Mouse (Mus musculus) embryonic facial prominence, embryonic 12.5 days (tissue): ENCODE measurements around the gene Tnrc18. TPM values are rescaled to one million over a fixed set of nuclear protein-coding genes. Genes with fewer than 3 reads are reported as not detected.
A peak's percentile ranks its signal among the peaks of the same experiment; 100 is the strongest.

Experiments used
- ATAC-seq: fragments of 200-750 bp; cut with Nextera tagmentation; 2 replicates; pipeline ENCODE4 v1.8.0; 2017; ENCODE audit not compliant: insufficient number of reproducible peaks, insufficient read depth, low FRiP score, low TSS enrichment
- H3K27ac ChIP-seq: fragments of 300-500 bp; sonication (generic); 2 replicates; pipeline ENCODE4 v1.5.1; 2016; ENCODE audit warnings: mild to moderate bottlenecking
- H3K27me3 ChIP-seq: fragments of 300-500 bp; sonication (generic); 2 replicates; pipeline ENCODE4 v1.6.1; 2016; ENCODE audit warnings: mild to moderate bottlenecking, moderate library complexity
- H3K36me3 ChIP-seq: fragments of 300-500 bp; sonication (generic); 2 replicates; pipeline ENCODE4 v1.6.1; 2016; ENCODE audit warnings: mild to moderate bottlenecking
- H3K4me1 ChIP-seq: fragments of 300-500 bp; sonication (generic); 2 replicates; pipeline ENCODE4 v1.6.1; 2016
- H3K4me2 ChIP-seq: fragments of 300-500 bp; sonication (generic); replicated peaks from 2 replicates; pipeline ENCODE4 v1.6.1; 2016; ENCODE audit warnings: mild to moderate bottlenecking, moderate library complexity
- H3K4me3 ChIP-seq: fragments of 300-500 bp; sonication (generic); 2 replicates; pipeline ENCODE4 v1.5.1; 2016; ENCODE audit warnings: mild to moderate bottlenecking
- H3K9ac ChIP-seq: fragments of 300-500 bp; sonication (generic); 2 replicates; pipeline ENCODE4 v1.6.1; 2016; ENCODE audit warnings: mild to moderate bottlenecking, moderate library complexity
- H3K9me3 ChIP-seq: fragments of 300-500 bp; sonication (generic); 2 replicates; pipeline ENCODE4 v1.6.1; 2016; ENCODE audit warnings: mild to moderate bottlenecking, moderate library complexity
- WGBS: fragments of 180-500 bp; shearing (Covaris S2); methylation state at CpG from one replicate; pipeline ENCODE4 v1.1.7; 2016; 5-methylcytosine and 5-hydroxymethylcytosine counted together
- polyA plus RNA-seq: library from polyadenylated mRNA; unstranded; fragments of >200 nt; fragmentation: Nextera tagmentation; extraction: Ambion mirVana; gene quantifications from 2 replicates; pipeline ENCODE4 v1.2.1, GENCODE M21; 2016

The Tnrc18 gene
- polyA plus RNA-seq, 1 experiment from 2014 or later: 61.0 TPM

- ATAC-seq: no peak
- Histone ChIP-seq H3K36me3 (peaks cover 92% of the 10 kb centered on the region), H3K9me3 (no peaks in the 10 kb centered on the region), H3K4me1 (peaks cover 10% of the 10 kb centered on the region; the same call in 1 of the 2 replicates), H3K4me3 (no peak overlapping the region), H3K4me2 (no peak overlapping the region), H3K27ac (peak overlapping the region; percentile 74), H3K27me3 (no peaks in the 10 kb centered on the region), H3K9ac (peak overlapping the region; percentile 8; the same call in 1 of the 2 replicates)
- WGBS: 50% methylated on average over 10 of the region's 10 CpGs
Observed at GRCm38 (mm10) chr5:142768352-142769267, 48.9 kb downstream of the Tnrc18 start.

- H3K9me3 ChIP-seq: no peaks in the 10 kb centered on the region
- peaks cover 10% of the 10 kb centered on the region; the same call in 1 of the 2 replicates for H3K4me1 ChIP-seq
- H3K4me2 ChIP-seq: no peak overlapping the region
- H3K9ac ChIP-seq: no peak overlapping the region
- no peak overlapping the region for H3K27ac ChIP-seq
- 25% methylated on average over 7 of the region's 7 CpGs for WGBS
- ATAC-seq: no peak
- peaks cover 91% of the 10 kb centered on the region for H3K36me3 ChIP-seq
- H3K4me3 ChIP-seq: no peak overlapping the region
- no peaks in the 10 kb centered on the region for H3K27me3 ChIP-seq
Observed at GRCm38 (mm10) chr5:142767937-142768336, 49.5 kb downstream of the Tnrc18 start.

- H3K4me1 ChIP-seq: peaks cover 10% of the 10 kb centered on the region; the same call in 1 of the 2 replicates
- H3K27me3 ChIP-seq: no peaks in the 10 kb centered on the region
- no peaks in the 10 kb centered on the region for H3K9me3 ChIP-seq
- no peak overlapping the region for H3K9ac ChIP-seq
- H3K4me3 ChIP-seq: no peak overlapping the region
- 81% methylated on average over 3 of the region's 3 CpGs for WGBS
- H3K4me2 ChIP-seq: no peak overlapping the region
- H3K36me3 ChIP-seq: peaks cover 91% of the 10 kb centered on the region
- ATAC-seq: no peak
- no peak overlapping the region for H3K27ac ChIP-seq
Observed at GRCm38 (mm10) chr5:142766708-142767107, 50.8 kb downstream of the Tnrc18 start.

GRCm38 (mm10) chr5:142764889-142765288, 52.6 kb downstream of the Tnrc18 start:
- peaks cover 91% of the 10 kb centered on the region for H3K36me3 ChIP-seq
- no peak overlapping the region for H3K4me3 ChIP-seq
- no peak overlapping the region for H3K27ac ChIP-seq
- H3K9ac ChIP-seq: no peak overlapping the region
- peaks cover 10% of the 10 kb centered on the region; the same call in 1 of the 2 replicates for H3K4me1 ChIP-seq
- no peak for ATAC-seq
- H3K4me2 ChIP-seq: no peak overlapping the region
- WGBS: 82% methylated on average over 15 of the region's 15 CpGs
- H3K9me3 ChIP-seq: no peaks in the 10 kb centered on the region
- no peaks in the 10 kb centered on the region for H3K27me3 ChIP-seq

GRCm38 (mm10) chr5:142764306-142764705, 53.2 kb downstream of the Tnrc18 start:
- H3K36me3 ChIP-seq: peaks cover 91% of the 10 kb centered on the region
- WGBS: 48% methylated on average over 11 of the region's 11 CpGs
- H3K4me2 ChIP-seq: no peak overlapping the region
- H3K27me3 ChIP-seq: no peaks in the 10 kb centered on the region
- no peak overlapping the region for H3K9ac ChIP-seq
- H3K4me1 ChIP-seq: peaks cover 7% of the 10 kb centered on the region; the same call in 1 of the 2 replicates
- no peak overlapping the region for H3K4me3 ChIP-seq
- no peaks in the 10 kb centered on the region for H3K9me3 ChIP-seq
- no peak for ATAC-seq
- no peak overlapping the region for H3K27ac ChIP-seq

GRCm38 (mm10) chr5:142762082-142762807, 55.2 kb downstream of the Tnrc18 start:
- Histone ChIP-seq H3K4me3 (no peak overlapping the region), H3K36me3 (peaks cover 97% of the 10 kb centered on the region), H3K4me1 (no peaks in the 10 kb centered on the region), H3K9ac (no peak overlapping the region), H3K4me2 (no peak overlapping the region), H3K27me3 (no peaks in the 10 kb centered on the region), H3K9me3 (no peaks in the 10 kb centered on the region), H3K27ac (no peak overlapping the region)
- 91% methylated on average over 21 of the region's 21 CpGs for WGBS
- no peak for ATAC-seq

- Histone ChIP-seq H3K4me1 (no peaks in the 10 kb centered on the region), H3K9ac (no peak overlapping the region), H3K27ac (no peak overlapping the region), H3K4me2 (no peak overlapping the region), H3K27me3 (no peaks in the 10 kb centered on the region), H3K36me3 (peaks cover 97% of the 10 kb centered on the region), H3K9me3 (no peaks in the 10 kb centered on the region), H3K4me3 (no peak overlapping the region)
- 91% methylated on average over 16 of the region's 16 CpGs for WGBS
- ATAC-seq: no peak
Observed at GRCm38 (mm10) chr5:142761326-142761983, 56.0 kb downstream of the Tnrc18 start.

GRCm38 (mm10) chr5:142759786-142760185, 57.7 kb downstream of the Tnrc18 start:
- H3K36me3 ChIP-seq: peaks cover 97% of the 10 kb centered on the region

GRCm38 (mm10) chr5:142752241-142752640, 65.2 kb downstream of the Tnrc18 start:
- no peak for ATAC-seq
- Histone ChIP-seq H3K4me2 (no peak overlapping the region), H3K27ac (0 out of 2 replicates have a peak overlapping the region, but pooled peaks have one; percentile 2), H3K4me1 (0 out of 2 replicates have a peak, but pooled peaks cover 4% of the 10 kb centered on the region), H3K36me3 (peaks cover 91% of the 10 kb centered on the region), H3K9ac (peak overlapping the region; percentile 17; the same call in 1 of the 2 replicates), H3K9me3 (no peaks in the 10 kb centered on the region), H3K4me3 (no peak overlapping the region), H3K27me3 (no peaks in the 10 kb centered on the region)
- WGBS: 57% methylated on average over 13 of the region's 13 CpGs

More at GRCm38 (mm10) chr5:142759786-142760185, 57.7 kb downstream of the Tnrc18 start:
- Histone ChIP-seq H3K4me3 (no peak overlapping the region), H3K27me3 (no peaks in the 10 kb centered on the region), H3K9ac (no peak overlapping the region), H3K9me3 (no peaks in the 10 kb centered on the region), H3K27ac (no peak overlapping the region), H3K4me1 (no peaks in the 10 kb centered on the region), H3K4me2 (no peak overlapping the region)
- ATAC-seq: no peak
- WGBS: 88% methylated on average over 8 of the region's 8 CpGs

- Histone ChIP-seq H3K27ac (no peak overlapping the region), H3K36me3 (peaks cover 88% of the 10 kb centered on the region), H3K27me3 (no peaks in the 10 kb centered on the region), H3K4me2 (no peak overlapping the region), H3K4me3 (no peak overlapping the region), H3K9me3 (no peaks in the 10 kb centered on the region), H3K9ac (no peak overlapping the region), H3K4me1 (0 out of 2 replicates have a peak, but pooled peaks cover 4% of the 10 kb centered on the region)
- no peak for ATAC-seq
- WGBS: 90% methylated on average over 11 of the region's 11 CpGs
Observed at GRCm38 (mm10) chr5:142750173-142750572, 67.3 kb downstream of the Tnrc18 start.

GRCm38 (mm10) chr5:142747026-142747629, 70.3 kb downstream of the Tnrc18 start:
- Histone ChIP-seq H3K36me3 (peaks cover 91% of the 10 kb centered on the region), H3K4me1 (0 out of 2 replicates have a peak, but pooled peaks cover 4% of the 10 kb centered on the region), H3K27me3 (no peaks in the 10 kb centered on the region), H3K4me2 (no peak overlapping the region), H3K4me3 (no peak overlapping the region), H3K27ac (no peak overlapping the region), H3K9ac (no peak overlapping the region), H3K9me3 (no peaks in the 10 kb centered on the region)
- no peak for ATAC-seq
- WGBS: 80% methylated on average over 12 of the region's 12 CpGs
